Mouse (Mus musculus): ENCODE data around the gene Cdk5r1. TPM values are rescaled to one million over a fixed set of nuclear protein-coding genes. Genes with fewer than 3 reads are reported as not detected.
A peak's percentile ranks its signal among the peaks of the same experiment; 100 is the strongest.

Gene Cdk5r1
- polyA plus RNA-seq, 1 experiment from 2014 or later = 54.0 TPM

GRCm38 (mm10) chr11:80474175-80474691, 2.6 kb upstream of the Cdk5r1 start:
- Histone ChIP-seq H3K27ac (no peak overlapping the region), H3K4me1 (peaks cover 26% of the 10 kb centered on the region), H3K36me3 (replicated peaks) (peaks cover 47% of the 10 kb centered on the region), H3K4me2 (no peak overlapping the region), H3K27me3 (peaks cover 40% of the 10 kb centered on the region), H3K9ac (no peak overlapping the region), H3K4me3 (replicated peaks) (no peak overlapping the region), H3K9me3 (no peaks in the 10 kb centered on the region)
- ATAC-seq (ENCODE audit: low FRiP score) = no peak
- 52% methylated on average over 2 of the region's 2 CpGs for WGBS

GRCm38 (mm10) chr11:80474846-80475245, 2.0 kb upstream of the Cdk5r1 start:
- no peaks in the 10 kb centered on the region for H3K9me3 ChIP-seq
- 95% methylated on average over 11 of the region's 11 CpGs for WGBS
- ATAC-seq (ENCODE audit: low FRiP score) = no peak
- H3K4me2 ChIP-seq = no peak overlapping the region
- peaks cover 32% of the 10 kb centered on the region for H3K4me1 ChIP-seq
- H3K27ac ChIP-seq = no peak overlapping the region
- H3K9ac ChIP-seq = no peak overlapping the region
- peaks cover 47% of the 10 kb centered on the region for H3K36me3 ChIP-seq (replicated peaks)
- no peak overlapping the region for H3K4me3 ChIP-seq (replicated peaks)
- peaks cover 40% of the 10 kb centered on the region for H3K27me3 ChIP-seq

- H3K27me3 ChIP-seq = peaks cover 40% of the 10 kb centered on the region
- 0 out of 2 replicates have a peak overlapping the region, but pooled peaks have one; percentile 97 for H3K27ac ChIP-seq
- H3K36me3 ChIP-seq (replicated peaks) = peaks cover 42% of the 10 kb centered on the region
- ATAC-seq (ENCODE audit: low FRiP score) = no peak
- H3K4me2 ChIP-seq = no peak overlapping the region
- H3K9me3 ChIP-seq = no peaks in the 10 kb centered on the region
- no peak overlapping the region for H3K4me3 ChIP-seq (replicated peaks)
- whole genome bisulfite sequencing = 83% methylated on average over 9 of the region's 9 CpGs
- no peak overlapping the region for H3K9ac ChIP-seq
- peaks cover 38% of the 10 kb centered on the region for H3K4me1 ChIP-seq
Observed at GRCm38 (mm10) chr11:80475544-80475943, 1.3 kb upstream of the Cdk5r1 start.

GRCm38 (mm10) chr11:80477341-80478199, 747 bp downstream of the Cdk5r1 start:
- Histone ChIP-seq H3K9ac (peak overlapping the region; percentile 96), H3K36me3 (replicated peaks) (peaks cover 25% of the 10 kb centered on the region), H3K4me3 (replicated peaks) (peak overlapping the region; percentile 85), H3K4me1 (peaks cover 53% of the 10 kb centered on the region), H3K9me3 (no peaks in the 10 kb centered on the region), H3K4me2 (peak overlapping the region; percentile 84), H3K27me3 (peaks cover 44% of the 10 kb centered on the region), H3K27ac (peak overlapping the region; percentile 97)
- peak; percentile 18 for ATAC-seq (ENCODE audit: low FRiP score)
- 8% methylated on average over 55 of the region's 55 CpGs for WGBS

GRCm38 (mm10) chr11:80478694-80479412, 2.0 kb downstream of the Cdk5r1 start:
- 27% methylated on average over 14 of the region's 14 CpGs for WGBS
- Histone ChIP-seq H3K4me1 (peaks cover 66% of the 10 kb centered on the region), H3K27me3 (peaks cover 44% of the 10 kb centered on the region)

GRCm38 (mm10) chr11:80479425-80479824, 2.6 kb downstream of the Cdk5r1 start:
- peaks cover 71% of the 10 kb centered on the region for H3K4me1 ChIP-seq
- H3K27ac ChIP-seq = peak overlapping the region; percentile 78
- no peak for ATAC-seq (ENCODE audit: low FRiP score)
- WGBS = 45% methylated on average over 5 of the region's 5 CpGs
- peak overlapping the region; percentile 96 for H3K9ac ChIP-seq
- peak overlapping the region; percentile 84 for H3K4me2 ChIP-seq
- peaks cover 13% of the 10 kb centered on the region; the same call in 1 of the 2 replicates for H3K36me3 ChIP-seq (replicated peaks)
- no peaks in the 10 kb centered on the region for H3K9me3 ChIP-seq
- peaks cover 38% of the 10 kb centered on the region for H3K27me3 ChIP-seq
- peak overlapping the region; percentile 85 for H3K4me3 ChIP-seq (replicated peaks)

More at GRCm38 (mm10) chr11:80478694-80479412, 2.0 kb downstream of the Cdk5r1 start:
- Histone ChIP-seq H3K36me3 (replicated peaks) (peaks cover 19% of the 10 kb centered on the region), H3K9me3 (no peaks in the 10 kb centered on the region), H3K4me3 (replicated peaks) (peak overlapping the region; percentile 85), H3K9ac (peak overlapping the region; percentile 96), H3K4me2 (peak overlapping the region; percentile 84), H3K27ac (peak overlapping the region; percentile 78)
- no peak for ATAC-seq (ENCODE audit: low FRiP score)

GRCm38 (mm10) chr11:80479906-80480866, 3.4 kb downstream of the Cdk5r1 start:
- Histone ChIP-seq H3K9ac (peak overlapping the region; percentile 96), H3K4me2 (peak overlapping the region; percentile 84), H3K27me3 (peaks cover 30% of the 10 kb centered on the region), H3K27ac (peak overlapping the region; percentile 78), H3K4me1 (peaks cover 79% of the 10 kb centered on the region), H3K36me3 (replicated peaks) (peaks cover 12% of the 10 kb centered on the region; the same call in 1 of the 2 replicates), H3K4me3 (replicated peaks) (peak overlapping the region; percentile 85), H3K9me3 (no peaks in the 10 kb centered on the region)
- no peak for ATAC-seq (ENCODE audit: low FRiP score)
- WGBS = 68% methylated on average over 31 of the region's 31 CpGs

GRCm38 (mm10) chr11:80481409-80482050, 4.7 kb downstream of the Cdk5r1 start:
- no peaks in the 10 kb centered on the region for H3K9me3 ChIP-seq
- H3K27ac ChIP-seq = no peak overlapping the region
- peak overlapping the region; percentile 84 for H3K4me2 ChIP-seq
- 85% methylated on average over 13 of the region's 13 CpGs for WGBS
- peak overlapping the region; percentile 26 for H3K4me3 ChIP-seq (replicated peaks)
- peak overlapping the region; percentile 48 for H3K9ac ChIP-seq
- H3K4me1 ChIP-seq = peaks cover 71% of the 10 kb centered on the region
- peaks cover 31% of the 10 kb centered on the region for H3K27me3 ChIP-seq
- peaks cover 12% of the 10 kb centered on the region; the same call in 1 of the 2 replicates for H3K36me3 ChIP-seq (replicated peaks)
- no peak for ATAC-seq (ENCODE audit: low FRiP score)

- Histone ChIP-seq H3K9me3 (no peaks in the 10 kb centered on the region), H3K4me1 (peaks cover 75% of the 10 kb centered on the region), H3K4me3 (replicated peaks) (no peak overlapping the region), H3K4me2 (peak overlapping the region; percentile 19; the same call in 1 of the 2 replicates), H3K27me3 (peaks cover 32% of the 10 kb centered on the region), H3K9ac (no peak overlapping the region), H3K27ac (no peak overlapping the region), H3K36me3 (replicated peaks) (peaks cover 12% of the 10 kb centered on the region; the same call in 1 of the 2 replicates)
- no peak for ATAC-seq (ENCODE audit: low FRiP score)
- 83% methylated on average over 10 of the region's 10 CpGs for WGBS
Observed at GRCm38 (mm10) chr11:80482347-80482746, 5.5 kb downstream of the Cdk5r1 start.

GRCm38 (mm10) chr11:80482921-80483320, 6.1 kb downstream of the Cdk5r1 start:
- Histone ChIP-seq H3K9me3 (no peaks in the 10 kb centered on the region), H3K36me3 (replicated peaks) (peaks cover 12% of the 10 kb centered on the region; the same call in 1 of the 2 replicates), H3K4me1 (peaks cover 77% of the 10 kb centered on the region), H3K4me2 (peak overlapping the region; percentile 19), H3K9ac (0 out of 2 replicates have a peak overlapping the region, but pooled peaks have one; percentile 2), H3K27ac (peak overlapping the region; percentile 42; the same call in 1 of the 2 replicates), H3K27me3 (peaks cover 34% of the 10 kb centered on the region), H3K4me3 (replicated peaks) (no peak overlapping the region)
- no peak for ATAC-seq (ENCODE audit: low FRiP score)
- 86% methylated on average over 7 of the region's 7 CpGs for WGBS
